Mouse (Mus musculus) heart, adult 18-20 months (tissue): ENCODE measurements around the gene Dcst1. TPM values are rescaled to one million over a fixed set of nuclear protein-coding genes. Genes with fewer than 3 reads are reported as not detected.

Experiments used
- DNase-seq, 2 experiments: peaks; one replicate each; pipeline ENCODE4 v3.0.0; 2021 to 2022; ENCODE audit warnings: mixed read lengths in 1 of 2
- total RNA-seq, 2 experiments: library from RNA; stranded (reverse); gene quantifications; 2 replicates each; pipeline ENCODE4 v1.2.3; 2021

Gene Dcst1
- total RNA-seq, 2 experiments from 2014 or later = not detected

- peak in 1 of 2 experiments; percentile 7 for DNase-seq
Observed at GRCm38 (mm10) chr3:89336529-89336928, 28.5 kb downstream of the Dcst1 start.

GRCm38 (mm10) chr3:89333053-89333452, 32.0 kb downstream of the Dcst1 start:
- DNase-seq = no peak

- no peak for DNase-seq
Observed at GRCm38 (mm10) chr3:89332476-89332875, 32.6 kb downstream of the Dcst1 start.

GRCm38 (mm10) chr3:89332013-89332412, 33.0 kb downstream of the Dcst1 start:
- DNase-seq = no peak

- DNase-seq = no peak
Observed at GRCm38 (mm10) chr3:89331561-89331960, 33.5 kb downstream of the Dcst1 start.

- DNase-seq = no peak
Observed at GRCm38 (mm10) chr3:89330948-89331347, 34.1 kb downstream of the Dcst1 start.

GRCm38 (mm10) chr3:89330346-89330745, 34.7 kb downstream of the Dcst1 start:
- no peak for DNase-seq

GRCm38 (mm10) chr3:89328623-89329022, 36.4 kb downstream of the Dcst1 start:
- no peak for DNase-seq

- DNase-seq = no peak
Observed at GRCm38 (mm10) chr3:89327371-89327870, 37.6 kb downstream of the Dcst1 start.

GRCm38 (mm10) chr3:89325882-89326281, 39.2 kb downstream of the Dcst1 start:
- no peak for DNase-seq

GRCm38 (mm10) chr3:89322514-89323165, 42.4 kb downstream of the Dcst1 start, which contains the start of gene Efna3:
Gene Efna3, minus strand, starts transcription at chr3:89322965.
- peak; percentile 68 to 76 for DNase-seq

- DNase-seq = no peak
Observed at GRCm38 (mm10) chr3:89322131-89322500, 42.9 kb downstream of the Dcst1 start.

- DNase-seq = peak in 1 of 2 experiments; percentile 29
Observed at GRCm38 (mm10) chr3:89321183-89322130, 43.6 kb downstream of the Dcst1 start.

- no peak for DNase-seq
Observed at GRCm38 (mm10) chr3:89320581-89321182, 44.4 kb downstream of the Dcst1 start.

GRCm38 (mm10) chr3:89319591-89320350, 45.3 kb downstream of the Dcst1 start:
- DNase-seq = no peak

GRCm38 (mm10) chr3:89318971-89319590, 46.0 kb downstream of the Dcst1 start:
- peak in 1 of 2 experiments; percentile 6 for DNase-seq

GRCm38 (mm10) chr3:89318316-89318715, 46.7 kb downstream of the Dcst1 start:
- DNase-seq = no peak

GRCm38 (mm10) chr3:89317246-89317645, 47.8 kb downstream of the Dcst1 start:
- DNase-seq = no peak

- DNase-seq = peak; percentile 86 to 93
Observed at GRCm38 (mm10) chr3:89316833-89317232, 48.2 kb downstream of the Dcst1 start.

GRCm38 (mm10) chr3:89315930-89316831, 48.9 kb downstream of the Dcst1 start:
- DNase-seq = peak in 1 of 2 experiments; percentile 42
